Mouse (Mus musculus) central nervous system, embryonic 11.5 days (tissue): ENCODE results near the gene Tesc. TPM values are rescaled to one million over a fixed set of nuclear protein-coding genes. Genes with fewer than 3 reads are reported as not detected.

Source experiments
- polyA plus RNA-seq: library from polyadenylated mRNA; depleted of rRNA; stranded (reverse); fragments of >200 nt; gene quantifications from 2 replicates; pipeline ENCODE4 v1.2.3, GENCODE M21; 2012; rRNA removed

Tesc gene
- polyA plus RNA-seq = 0.60 and 0.97 TPM in 2 replicates

GRCm38 (mm10) chr5:118027698-118028190 lies at the start of gene Tesc:
Gene Tesc, plus strand, starts transcription at chr5:118027743.

Other genes with a start within 250 kb of the Tesc start
- gene Nos1, start 246.7 kb upstream of the Tesc start, polyA plus RNA-seq = 0.35 and 0.42 TPM in 2 replicates
- gene Fbxo21, start 51.0 kb upstream of the Tesc start, polyA plus RNA-seq = 72.7 and 84.9 TPM in 2 replicates
- 45.1 and 50.0 TPM in 2 replicates for gene Fbxw8, start 127.7 kb downstream of the Tesc start, polyA plus RNA-seq
- 0.43 and 1.2 TPM in 2 replicates for gene Hrk, start 136.9 kb downstream of the Tesc start, polyA plus RNA-seq
- gene Rnft2, start 217.4 kb downstream of the Tesc start, polyA plus RNA-seq = 38.8 and 42.6 TPM in 2 replicates
- gene 2410131K14Rik, start 217.5 kb downstream of the Tesc start, polyA plus RNA-seq = 12.0 and 14.7 TPM in 2 replicates